Mouse (Mus musculus) lung, postnatal 10 days (tissue): Measurements from ENCODE around the gene Ciapin1.

ENCODE experiments used
- DNase-seq: peaks from one replicate; pipeline ENCODE4 v3.0.0; 2021

Ciapin1 gene

DNA sequence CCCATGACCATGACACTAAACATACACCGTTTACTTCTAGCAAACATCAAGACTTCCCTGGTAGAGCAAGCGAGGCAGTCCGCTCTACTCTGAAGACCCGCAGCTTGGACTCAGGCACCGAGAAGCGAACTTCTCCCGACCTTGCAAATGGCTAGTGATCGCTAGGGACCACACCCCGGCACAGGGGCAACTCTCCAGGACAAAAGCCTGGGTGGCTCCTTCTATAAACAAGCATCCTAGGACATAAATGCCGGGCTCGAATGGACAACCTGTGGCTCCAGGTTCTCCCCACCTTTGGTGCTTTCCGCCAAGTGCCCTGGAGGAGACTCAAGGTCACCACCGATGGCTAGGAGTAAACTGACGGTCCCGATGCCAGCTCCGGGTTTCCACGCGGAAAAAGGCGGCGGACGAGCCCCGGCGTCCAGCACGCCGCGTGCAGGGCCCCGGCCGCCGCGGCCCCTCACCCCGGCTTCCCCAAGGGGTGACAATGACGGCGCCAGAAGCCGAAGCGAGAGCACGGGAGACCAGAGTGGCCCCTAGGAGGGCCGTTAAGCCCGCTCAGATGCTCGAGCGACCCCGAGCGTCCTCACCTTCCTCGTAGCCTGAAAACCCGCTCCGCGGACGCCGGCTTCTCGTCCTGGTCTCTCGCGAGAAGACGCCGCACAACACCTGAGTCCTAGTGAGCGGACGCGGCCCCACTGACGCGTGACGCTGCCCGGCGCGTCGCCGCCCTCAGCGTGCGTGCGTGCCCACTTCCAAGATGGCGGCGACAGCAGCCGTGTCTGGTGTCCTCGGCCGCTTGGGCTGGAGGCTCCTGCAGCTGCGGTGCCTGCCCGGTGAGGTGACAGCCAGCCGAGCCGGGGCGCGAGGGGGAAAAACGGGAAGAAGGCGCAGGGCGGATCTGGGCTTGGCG is at the start of gene Ciapin1, which contains the start of gene Coq9:
Gene Ciapin1 (minus strand): TSS at position 697 of the 913 bp plus-strand sequence.
Gene Coq9 (plus strand): TSS at position 660 of the 913 bp plus-strand sequence.
- DNase-seq = peak; percentile 96

- no peak for DNase-seq
Measured at GRCm38 (mm10) chr8:94880742-94881141, 42.6 kb upstream of the Ciapin1 start.

DNA sequence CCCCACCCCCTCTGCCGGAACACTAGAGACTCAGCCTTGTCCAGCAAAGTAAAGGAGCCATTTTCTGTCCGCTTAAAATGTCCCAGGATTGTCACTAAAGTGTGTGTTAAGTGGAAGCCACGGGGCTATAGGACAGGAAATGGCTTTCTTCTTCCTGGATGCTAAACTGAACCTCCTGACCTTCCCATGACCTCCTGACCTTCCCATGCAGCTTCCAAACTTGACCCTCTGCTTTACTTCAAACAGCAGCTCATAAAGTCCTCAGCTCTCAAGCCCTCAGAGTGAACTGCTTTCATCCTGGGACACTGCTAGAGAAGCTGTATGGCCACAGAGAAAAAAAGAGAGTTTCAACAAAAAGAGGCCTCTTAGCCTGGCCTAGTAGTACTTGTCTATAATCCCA is 38.7 kb upstream of the Ciapin1 start:
- peak; percentile 42 for DNase-seq

DNA sequence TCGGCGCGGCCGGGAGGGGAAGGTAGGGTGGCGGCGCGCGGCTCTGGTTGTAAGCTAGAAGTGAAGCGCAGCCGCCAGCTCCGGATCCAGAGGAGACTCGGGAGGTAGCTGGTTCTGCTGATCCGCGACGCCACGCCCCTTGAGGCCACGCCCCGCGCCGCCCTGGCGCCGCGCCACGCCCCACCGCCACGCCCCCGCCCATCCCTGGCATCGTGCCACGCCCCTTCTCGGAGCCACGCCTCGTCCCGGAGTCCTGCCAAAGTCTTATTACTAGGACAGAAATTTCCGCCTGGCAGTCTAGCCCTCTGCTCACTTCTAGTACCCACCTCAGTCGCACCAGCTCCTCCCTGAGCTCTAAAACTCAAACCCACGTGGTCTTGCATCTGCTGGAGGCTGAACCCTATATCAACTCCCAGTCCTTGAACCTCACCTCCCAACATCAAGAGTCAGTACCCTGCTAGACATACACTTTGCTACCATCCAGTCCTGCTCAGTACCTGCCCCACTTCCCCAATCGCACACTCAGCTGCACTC is 38.1 kb upstream of the Ciapin1 start, which contains the start of gene Dok4:
Gene Dok4 (minus strand): TSS at position 134 of the 534 bp plus-strand sequence.
- peak; percentile 92 for DNase-seq

DNA sequence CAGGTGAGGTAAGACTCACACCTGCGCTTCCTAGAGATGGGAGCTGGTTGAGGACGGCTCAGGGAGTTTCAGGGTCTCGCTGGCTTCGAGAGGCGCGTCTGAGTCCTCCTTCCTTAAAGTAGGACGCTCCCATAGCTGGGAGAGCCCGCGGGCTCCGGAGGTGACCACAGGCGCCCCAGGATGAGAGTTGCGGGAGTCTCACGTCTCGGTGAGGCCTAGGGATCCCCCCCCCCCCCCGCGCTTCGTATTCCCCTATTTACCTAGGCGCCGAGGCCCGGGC is 37.7 kb upstream of the Ciapin1 start:
- DNase-seq = no peak

DNA sequence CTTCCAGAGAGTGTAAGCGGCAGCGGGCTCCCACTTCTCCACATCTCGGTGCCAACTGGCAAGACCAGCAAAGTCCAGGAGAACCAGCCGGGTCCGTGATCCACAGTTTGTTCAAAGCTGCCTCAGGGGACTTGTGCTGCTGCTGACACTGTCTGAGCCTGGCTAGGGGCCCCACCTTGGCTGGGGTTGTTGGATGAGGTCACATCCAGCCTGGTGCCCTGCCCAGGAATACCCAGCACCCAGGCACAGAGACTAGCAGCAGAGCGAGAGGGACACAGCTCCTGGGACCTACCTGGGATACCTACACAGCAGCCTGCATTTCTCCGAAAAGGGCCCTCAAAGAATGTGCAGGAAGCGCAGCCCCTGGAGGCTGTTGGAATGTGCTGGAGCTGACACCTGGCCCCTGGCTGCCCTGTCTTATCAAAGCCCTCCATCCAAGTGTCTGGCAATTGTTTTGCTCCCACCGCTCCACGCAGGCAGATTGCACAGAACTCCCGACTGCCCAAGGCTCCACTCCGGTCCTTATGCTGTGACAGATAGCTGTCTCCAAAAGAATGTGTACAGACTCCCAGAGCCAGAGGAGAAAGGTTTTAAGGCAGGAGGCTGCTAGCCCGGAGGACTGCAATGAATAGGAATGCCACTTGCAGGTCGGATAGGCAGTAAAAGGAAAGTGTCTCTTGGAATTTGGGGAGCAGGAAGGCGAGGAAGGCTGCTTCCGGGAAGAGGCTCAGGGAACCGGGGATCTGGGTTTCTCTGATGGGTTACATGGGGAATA is 37.1 kb upstream of the Ciapin1 start:
- peak; percentile 50 for DNase-seq

DNA sequence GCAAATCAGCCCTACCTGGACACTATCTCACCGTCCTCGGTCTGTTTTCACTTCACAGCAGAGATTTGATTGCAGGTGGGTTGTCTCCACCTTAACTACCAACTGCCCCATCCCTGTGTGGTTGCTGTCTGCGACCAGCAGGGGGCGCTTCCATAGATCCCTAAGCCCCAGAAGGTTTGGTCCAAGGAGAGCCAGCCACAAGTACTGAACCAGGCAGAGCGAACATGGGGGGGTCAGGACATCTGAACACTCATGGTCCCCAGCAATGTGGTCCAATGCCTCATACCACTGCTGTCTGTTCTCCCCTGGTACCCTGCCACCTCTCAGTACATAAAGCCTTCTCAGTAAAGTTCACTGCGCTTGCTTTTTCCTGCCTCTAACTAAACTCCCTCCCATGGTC is 36.2 kb upstream of the Ciapin1 start:
- peak; percentile 85 for DNase-seq

- DNase-seq = no peak
Measured at GRCm38 (mm10) chr8:94872576-94872975, 34.4 kb upstream of the Ciapin1 start.

DNA sequence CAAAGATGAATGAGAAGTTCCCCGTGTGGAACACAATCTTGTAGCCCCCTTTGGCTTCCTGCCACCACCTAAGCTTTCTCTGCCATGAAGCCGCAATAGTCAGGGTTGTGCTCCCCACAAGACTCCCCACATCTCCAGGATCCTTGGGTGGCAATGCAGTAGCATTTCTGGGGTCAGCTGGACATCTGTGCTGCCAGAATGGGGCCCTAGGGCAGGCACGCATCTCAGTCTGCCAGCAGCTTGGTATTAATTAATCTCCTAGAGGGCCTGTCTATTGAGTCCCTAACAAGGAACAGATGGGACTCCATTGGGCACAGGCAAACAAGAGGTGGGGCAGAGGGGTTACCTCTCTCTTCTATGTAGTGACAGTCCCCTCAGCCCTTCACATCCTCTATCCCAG is 34.0 kb upstream of the Ciapin1 start:
- no peak for DNase-seq

DNA sequence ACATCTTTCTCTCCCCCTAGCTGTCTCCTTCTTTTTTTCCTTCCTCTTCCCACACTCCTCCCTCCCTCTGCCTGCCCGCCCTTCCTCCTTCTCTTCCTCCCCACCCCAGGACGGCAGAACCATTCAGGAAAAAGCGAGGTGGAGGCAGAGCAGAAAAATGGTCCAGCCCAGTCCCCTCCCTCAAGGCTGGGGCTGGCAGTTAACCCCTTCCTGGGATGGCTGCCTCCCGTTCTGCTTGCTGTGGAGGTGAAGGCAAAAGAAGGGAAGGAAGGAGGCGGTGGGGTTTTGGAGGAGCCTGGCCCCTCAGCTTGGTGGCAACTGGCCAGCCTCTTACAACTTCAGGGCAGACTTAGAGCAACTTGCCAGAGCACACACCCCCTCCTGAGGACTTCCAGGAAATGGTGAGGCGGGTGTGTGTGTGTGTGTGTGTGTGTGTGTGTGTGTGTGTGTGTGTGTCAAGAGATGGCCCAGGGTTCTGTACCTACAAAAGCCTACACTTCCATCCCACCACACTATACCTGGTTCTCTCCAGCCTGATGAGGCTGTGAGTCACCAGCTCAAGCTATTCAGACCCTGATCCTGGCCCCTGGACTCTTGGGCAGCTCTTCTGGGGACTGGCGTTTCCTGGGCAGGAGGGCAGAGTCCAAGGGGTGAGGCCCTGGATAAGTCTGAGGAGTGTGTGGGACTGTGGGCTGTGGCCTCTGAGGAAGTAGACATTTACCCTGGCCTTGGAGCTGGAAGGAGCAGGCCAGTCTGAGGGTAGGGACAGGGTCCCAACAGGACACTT is 33.1 kb upstream of the Ciapin1 start:
- peak; percentile 85 for DNase-seq

DNA sequence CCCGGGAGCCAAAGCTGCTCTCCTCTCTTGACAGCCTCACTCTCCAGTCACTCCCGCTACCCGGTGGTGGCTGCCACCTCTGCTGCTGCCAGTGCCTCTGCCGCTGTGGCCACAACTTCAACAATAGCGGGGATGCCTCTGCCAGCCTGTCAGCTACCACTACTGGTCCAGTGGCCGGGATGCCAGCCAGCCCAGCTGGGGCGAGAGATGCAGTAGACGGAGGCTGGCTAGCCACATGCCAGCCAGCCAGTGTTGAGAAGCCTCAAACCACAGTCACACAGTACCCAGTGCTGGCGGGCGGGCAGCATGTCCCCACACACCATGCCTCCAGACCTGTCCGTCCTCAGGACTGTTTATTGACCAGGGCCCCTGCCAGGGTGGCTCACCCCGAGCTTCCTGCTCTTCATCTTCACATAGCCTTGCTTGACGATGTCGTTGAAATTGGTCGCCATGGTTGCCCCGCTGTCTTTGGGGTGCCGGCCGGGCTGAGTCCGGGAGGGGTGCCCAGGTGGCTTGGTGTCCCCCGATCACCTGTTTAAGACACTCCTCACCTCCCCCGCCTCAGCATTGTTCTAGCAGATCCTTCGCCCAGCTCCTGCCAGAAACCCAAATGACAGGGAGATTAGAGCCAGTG is 32.4 kb upstream of the Ciapin1 start:
- peak; percentile 45 for DNase-seq

DNA sequence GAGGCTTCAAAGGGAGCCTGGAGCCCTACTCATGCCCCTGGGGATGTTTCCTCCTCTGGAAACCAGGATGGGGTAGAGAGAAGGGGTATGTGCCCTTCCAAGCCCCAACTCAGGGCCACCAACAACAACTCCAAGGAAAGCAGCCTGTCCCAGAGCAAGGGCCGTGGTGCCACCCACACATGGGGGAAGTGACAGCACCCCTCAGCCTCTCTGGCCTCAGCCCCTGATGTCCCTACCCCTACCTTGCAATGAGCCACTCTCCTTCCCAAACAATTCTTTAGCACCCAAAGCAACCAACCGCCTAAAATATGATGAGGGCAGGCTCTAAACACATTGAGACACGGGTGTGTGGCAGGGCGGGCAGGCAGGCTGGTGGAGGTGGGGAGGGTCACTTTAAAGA is 31.8 kb upstream of the Ciapin1 start:
- no peak for DNase-seq

DNA sequence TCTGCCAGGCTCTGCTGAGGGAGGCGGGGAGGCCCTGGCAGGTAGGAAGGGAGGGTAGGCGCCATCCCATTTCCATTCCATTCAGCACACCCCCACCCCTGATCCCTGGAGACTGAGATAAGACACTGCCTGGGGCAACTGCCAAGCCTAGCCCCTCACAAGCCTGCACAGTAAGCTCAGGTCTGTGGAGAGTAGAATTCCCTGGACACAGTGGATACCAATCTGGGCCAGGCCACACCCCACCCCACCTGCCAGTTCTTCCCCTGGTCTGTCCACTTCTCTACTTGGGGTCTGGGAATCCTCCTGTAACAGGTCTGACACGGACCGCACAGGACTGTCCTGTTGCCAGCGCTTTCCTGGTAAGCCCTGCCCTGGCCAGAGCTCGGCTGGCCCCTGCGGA is 31.0 kb upstream of the Ciapin1 start:
- DNase-seq = no peak

DNA sequence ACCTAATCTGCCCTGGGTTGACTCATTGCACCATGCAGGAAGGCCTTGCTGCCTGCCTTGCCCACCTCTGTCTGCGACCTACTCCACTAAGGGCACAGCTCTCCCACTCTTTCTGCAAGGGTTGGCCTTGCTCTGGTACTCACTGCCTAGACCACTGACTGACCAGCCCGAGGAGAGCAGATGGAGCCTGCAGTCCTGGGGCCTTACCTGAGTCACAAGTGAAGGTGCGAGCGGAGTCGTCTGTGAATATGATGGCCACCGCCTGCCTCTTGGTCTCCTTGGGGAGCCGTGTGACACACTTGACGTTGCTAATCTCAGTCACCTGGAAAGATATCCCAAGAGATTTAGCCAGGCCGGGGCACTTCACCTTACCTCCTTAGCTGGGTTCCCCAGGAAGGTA is 28.8 kb upstream of the Ciapin1 start:
- DNase-seq = no peak

- no peak for DNase-seq
Measured at GRCm38 (mm10) chr8:94865292-94865691, 27.1 kb upstream of the Ciapin1 start.

DNA sequence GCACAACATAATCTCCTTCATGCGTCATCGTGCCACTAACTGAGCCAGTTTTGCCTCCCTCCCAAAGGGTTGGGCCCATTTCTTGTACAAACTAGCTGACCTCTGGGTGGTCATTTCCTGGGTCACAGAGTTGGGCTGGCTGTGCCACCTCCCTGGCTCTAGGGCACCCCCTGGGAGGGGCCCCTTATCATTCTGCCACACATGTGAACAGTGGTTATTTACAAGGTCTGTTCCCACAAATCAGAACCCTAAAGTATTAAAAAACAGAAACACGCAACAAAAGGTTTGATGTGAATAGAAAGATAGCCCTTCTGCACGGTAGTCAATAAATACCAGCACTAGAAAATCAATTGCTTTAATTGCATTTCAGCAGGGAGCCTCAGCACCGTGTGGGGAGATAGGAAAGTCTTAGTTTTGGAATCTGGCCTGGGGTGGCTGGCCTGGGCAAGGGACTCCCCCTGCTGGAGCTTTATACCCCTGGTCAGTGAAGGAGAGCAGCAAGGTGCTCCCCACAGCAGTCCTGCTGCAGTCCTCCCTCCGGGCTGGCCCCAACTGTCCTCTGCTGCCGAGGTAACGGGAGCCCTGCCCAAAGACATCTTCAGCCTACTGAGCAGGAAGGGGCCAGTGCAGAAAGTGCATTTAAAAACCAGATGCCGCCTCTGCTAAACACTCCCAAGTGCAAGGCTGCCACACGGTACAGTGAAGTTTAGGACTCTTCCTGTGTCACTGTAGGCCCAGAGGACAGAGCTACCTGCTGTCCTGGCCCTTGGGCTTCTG is 25.9 kb upstream of the Ciapin1 start:
- no peak for DNase-seq

DNA sequence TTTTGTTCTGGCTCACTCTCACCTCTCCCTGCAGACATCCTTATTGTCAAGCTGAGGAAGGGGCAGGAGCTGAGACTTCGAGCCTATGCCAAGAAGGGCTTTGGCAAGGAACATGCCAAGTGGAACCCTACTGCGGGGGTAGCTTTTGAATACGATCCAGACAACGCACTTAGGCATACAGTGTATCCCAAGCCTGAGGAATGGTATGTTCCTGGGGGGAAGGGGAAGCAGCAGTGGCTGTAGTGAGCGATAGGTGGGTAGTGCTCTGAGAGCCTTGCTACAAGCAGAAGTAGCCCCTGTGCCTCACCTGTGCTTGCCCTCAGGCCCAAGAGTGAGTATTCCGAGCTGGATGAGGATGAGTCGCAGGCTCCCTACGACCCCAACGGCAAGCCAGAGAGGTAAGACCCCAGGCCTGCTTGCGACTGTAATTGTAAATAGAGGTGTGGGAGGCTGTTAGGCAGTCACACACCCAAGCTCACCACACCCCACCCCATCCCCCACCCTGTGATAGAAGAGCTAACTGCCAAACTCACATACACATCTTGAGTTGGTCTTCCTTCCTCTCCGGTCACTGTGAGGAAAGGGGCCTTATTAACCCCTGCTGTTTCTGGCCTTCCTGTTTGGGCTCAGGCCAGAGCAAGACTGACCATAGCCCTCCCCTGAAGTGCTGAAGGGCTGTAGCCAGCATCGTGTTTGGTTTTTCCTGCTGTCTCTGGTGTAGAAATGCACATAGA is 24.5 kb upstream of the Ciapin1 start:
- peak; percentile 50 for DNase-seq

DNA sequence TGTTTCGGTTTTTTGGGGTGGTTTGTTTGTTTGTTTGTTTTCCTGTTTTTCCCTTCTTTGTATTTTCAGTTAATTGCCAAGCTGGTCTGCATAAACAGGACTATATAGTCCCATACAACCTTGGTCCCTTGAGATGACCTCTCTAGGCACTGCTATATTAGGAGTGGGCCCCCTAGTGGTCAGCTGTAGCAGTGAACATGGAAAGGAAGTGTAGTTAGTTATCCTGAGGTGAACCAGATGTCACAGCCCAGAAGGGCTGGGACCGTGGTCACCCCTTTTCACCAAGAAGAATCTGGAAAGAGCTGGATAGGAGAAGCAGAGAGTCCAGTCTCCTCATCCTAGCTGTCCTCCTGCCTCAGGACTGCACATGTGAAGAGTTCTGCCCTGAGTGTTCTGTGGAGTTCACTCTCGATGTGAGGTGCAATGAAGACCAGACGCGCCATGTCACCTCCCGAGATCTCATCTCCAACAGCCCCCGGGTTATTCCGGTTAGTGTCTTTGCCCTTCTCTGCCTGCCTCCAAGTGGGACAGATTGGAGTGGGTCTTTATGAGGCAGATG is 23.3 kb upstream of the Ciapin1 start:
- peak; percentile 83 for DNase-seq

- DNase-seq = peak; percentile 93
Measured at GRCm38 (mm10) chr8:94857346-94858173, 19.4 kb upstream of the Ciapin1 start, which contains the start of gene Polr2c. Polr2c (plus strand) TSS chr8:94857450.

GRCm38 (mm10) chr8:94857011-94857345 is 18.8 kb upstream of the Ciapin1 start:
- DNase-seq = no peak
